Mouse (Mus musculus): ENCODE measurements around the gene Rnf216.

Rnf216 gene

DNA sequence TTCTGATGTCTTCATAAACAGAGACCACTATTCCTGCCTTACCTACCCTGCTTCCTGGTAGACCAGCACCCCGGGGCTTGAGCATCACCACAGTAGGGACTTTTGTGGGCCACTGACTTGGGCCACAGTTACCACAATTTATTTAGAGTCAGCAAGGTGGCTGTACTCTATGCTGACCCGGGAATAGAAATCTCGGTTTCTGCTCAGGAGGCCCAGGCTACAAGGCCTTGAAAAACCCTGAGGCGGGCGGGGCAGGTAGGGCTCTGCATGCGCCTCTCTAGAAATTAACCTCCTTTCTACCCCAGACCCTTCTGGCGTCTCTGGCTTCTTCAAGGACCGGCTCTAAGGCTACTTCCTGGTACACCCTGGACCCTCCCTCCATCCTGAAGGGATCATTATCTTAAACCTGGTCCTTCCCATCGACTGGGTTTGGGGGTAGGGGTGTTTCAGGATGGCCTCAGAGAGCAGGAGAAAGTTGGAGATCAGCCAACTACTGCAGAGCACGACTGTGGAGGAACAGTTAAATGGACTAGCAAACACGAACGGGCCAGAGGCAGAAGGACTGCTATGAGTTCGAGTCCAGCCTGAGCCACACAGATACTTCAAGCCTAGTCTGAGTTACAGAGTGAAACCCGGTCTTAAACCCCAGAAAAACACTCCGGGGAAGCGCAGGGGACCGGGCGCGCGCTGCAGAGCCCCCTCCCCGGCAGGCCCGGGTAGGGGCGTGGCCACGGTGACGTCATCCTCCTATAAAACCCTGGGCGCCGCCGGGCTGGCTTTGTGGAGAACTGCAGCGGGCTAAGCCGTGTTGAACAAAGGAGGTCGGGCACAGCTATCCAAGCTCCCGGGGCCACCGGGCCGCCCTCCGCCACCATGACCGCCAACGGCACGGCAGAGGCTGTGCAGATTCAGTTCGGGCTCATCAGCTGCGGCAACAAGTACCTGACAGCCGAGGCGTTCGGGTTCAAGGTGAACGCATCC, 152.9 kb downstream of the Rnf216 start, which contains the start of gene Fscn1:
Gene Fscn1, plus strand, starts transcription at position 768 of the 981 bp plus-strand sequence.
- peak; percentile 94 for DNase-seq (ENCODE audit: low spot score)

DNA sequence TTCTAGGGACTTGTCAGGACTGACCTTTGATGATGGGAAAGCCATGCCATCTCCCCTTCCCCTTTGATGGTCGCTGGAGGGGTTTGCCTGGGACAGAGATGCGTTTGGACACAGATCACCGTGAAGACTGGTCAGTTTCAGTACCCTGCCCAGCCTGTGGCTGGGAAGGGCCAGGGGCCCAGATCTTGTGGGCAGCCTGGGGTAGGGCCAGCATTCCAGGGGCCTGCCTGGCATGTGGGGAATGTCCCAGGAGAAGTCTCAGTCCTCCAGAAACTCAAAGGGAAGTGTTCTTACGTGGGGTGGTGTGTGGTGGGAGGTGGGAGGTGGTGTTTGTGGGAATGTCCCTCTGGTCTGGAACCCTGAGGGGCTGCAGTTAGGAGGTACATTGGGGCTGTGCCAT, 153.6 kb downstream of the Rnf216 start:
- DNase-seq (ENCODE audit: low spot score), result no peak

DNA sequence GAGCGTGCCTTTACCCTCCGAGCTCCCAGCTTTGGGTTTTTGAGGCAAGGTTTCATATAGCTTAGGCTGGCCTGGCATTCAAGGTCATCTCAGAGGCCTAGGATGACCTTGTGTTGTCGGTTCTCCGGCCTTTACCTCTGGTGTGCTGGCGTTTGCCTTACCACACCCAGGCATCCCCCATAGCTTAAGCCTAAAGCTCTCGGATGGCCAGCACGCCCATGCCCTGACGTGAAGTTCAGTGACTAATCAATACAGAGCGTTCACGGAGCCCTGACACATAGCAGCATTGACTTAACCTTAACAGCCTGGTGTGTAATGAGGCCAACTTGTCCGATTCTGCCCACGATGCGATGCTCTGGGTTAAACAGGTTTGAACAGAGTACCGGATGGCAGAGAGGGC, 154.3 kb downstream of the Rnf216 start:
- no peak for DNase-seq (ENCODE audit: low spot score)

DNA sequence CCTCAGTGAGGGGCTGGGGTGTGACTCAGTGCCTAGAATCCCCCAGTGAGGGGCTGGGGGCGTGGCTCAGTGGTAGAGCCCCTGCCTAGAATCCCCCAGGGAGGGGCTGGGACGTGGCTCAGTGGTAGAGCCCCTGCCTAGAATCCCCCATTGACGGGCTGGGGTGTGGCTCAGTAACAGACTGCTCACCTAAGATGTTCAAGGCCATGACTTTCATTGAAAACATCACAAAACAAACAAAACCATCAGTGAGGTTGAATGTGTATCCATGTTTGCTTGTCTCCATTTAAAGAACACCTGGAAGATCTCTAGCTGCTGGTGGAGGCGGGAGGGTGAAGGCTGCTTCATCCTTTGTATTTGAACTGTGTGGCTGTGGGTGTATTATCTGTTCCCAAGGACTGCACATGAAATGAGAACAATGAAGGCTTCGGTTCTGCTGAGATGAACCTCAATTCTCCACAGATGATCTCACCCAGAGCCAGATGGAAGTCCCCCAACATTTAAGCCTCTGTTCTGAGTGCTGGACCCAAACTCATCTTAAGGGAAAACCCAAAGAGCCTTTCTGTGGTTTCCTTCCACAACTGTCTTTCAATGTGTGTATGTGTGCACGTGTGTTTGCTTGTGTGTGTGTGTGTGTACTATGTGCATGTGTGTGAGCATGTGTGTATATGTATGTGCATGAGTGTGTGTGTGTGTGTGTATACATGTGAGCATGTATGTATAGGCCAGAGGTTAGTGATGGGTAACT, 155.7 kb downstream of the Rnf216 start:
- DNase-seq (ENCODE audit: low spot score), result no peak

DNA sequence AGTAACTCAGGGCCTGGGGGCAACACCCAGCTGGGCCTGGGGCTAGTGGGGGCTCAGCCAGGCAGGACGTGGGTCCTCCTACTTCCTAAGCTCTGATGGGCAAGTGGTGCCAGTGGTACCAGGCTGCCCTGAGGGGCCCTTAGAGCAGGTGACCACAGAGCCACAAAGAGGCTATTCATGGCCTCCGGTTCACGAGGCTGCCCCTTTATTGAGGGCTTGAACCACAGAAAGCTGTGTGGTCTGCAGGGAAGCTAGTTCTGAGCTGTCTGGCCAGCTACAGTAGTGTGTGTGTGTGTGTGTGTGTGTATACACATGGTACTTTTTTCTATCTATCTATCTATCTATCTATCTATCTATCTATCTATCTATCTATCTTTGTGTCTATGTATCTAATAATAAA, 159.2 kb downstream of the Rnf216 start:
- DNase-seq (ENCODE audit: low spot score), result no peak

DNA sequence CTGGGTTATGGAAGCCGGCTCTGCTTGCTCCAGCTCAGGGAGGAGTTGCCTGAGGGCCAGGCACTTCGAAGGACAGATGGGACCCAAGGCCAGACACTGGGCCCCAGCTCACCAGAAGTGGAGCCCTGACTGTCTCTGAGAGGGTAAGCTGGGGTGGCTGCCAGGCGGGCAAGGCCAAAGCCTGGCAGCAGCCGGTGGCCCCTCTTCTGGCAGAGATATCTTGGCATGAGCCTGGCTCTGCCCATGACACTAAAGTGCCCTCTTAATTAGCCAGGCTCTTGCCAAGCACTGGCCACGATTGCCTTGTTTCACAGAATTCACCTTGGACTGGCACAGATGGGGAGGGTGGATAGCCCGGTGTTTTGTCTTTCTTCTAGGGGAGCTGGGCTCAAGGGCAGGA, 162.4 kb downstream of the Rnf216 start:
- peak; percentile 50 for DNase-seq (ENCODE audit: low spot score)

DNA sequence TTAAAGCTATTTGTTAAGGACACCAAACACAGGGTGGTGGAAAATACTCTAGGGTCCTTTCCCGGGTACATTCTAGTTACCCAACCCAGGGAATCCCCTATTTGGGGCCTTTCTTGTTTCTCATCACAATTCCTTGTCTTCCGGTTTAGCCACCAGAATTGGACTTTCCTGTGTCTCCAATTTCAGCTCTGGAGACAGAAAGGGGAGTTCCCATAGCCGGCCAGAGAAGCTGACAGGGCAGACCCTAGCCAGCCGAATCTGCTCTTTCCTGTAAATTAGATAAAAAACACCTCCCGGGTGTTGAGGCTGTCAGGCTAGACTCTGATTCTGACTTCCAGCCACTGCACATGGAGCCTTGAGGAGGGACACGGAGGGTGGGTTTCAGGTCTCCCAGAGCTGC, 163.2 kb downstream of the Rnf216 start:
- DNase-seq (ENCODE audit: low spot score), result no peak

DNA sequence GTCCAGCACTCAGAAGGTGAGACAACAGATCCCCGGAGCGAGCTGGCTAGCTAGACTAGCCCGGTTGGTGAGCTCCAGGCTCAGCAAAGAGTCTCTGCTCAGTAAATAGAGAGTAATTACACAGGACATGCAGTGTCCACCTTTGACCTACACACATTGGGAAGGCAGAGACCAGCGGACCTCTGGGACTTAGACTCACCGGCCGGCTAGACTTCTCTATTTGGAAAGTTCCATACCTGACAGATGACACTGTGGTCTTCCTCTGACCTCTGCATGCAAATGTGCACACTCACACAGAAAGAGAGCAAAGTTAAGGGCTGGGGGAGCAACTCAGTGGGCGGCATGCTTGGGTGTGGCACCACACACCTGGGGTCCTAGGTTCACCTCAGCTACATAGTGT, 165.3 kb downstream of the Rnf216 start:
- DNase-seq (ENCODE audit: low spot score), result no peak

DNA sequence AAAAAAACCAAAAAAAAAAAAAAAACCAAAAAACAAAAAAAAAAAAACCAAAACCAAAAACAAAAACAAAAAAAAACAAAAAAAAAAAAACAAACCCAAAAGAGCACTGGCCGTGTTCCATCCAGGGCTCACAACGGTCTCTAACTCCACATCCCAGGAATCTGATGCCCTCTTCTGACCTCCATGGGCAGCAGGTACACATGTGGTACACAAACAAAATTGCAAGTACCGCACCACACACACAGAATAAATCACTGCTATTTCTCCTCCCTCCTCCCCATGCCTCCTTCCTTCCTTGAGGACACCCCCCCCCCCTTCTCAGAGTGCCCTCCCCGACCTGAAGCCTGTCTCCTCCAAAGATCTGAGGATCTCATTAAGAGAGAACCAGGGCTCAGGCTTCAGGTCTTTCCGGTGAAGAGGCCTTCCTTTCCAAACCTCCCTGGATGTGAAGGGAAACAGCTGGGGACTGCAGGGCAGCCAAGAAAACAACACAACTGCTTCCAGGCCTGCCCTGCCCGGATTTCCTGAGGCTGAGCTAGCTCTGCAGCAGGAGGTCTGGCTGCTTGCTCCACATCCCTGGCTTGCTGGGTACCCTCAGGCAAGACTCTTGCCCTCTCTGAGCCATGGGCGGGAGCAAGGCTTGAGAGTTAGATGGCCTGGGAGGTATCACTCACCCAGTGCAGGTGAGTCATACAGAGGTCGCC, 167.7 kb downstream of the Rnf216 start:
- no peak for DNase-seq (ENCODE audit: low spot score)

Measured in MN1 (cell line).